Mouse (Mus musculus) heart, embryonic 16.5 days (tissue): ENCODE measurements around the gene Ppm1l. TPM values are rescaled to one million over a fixed set of nuclear protein-coding genes. Genes with fewer than 3 reads are reported as not detected.

Experiments
- ATAC-seq: fragments of 200-750 bp; cut with Nextera tagmentation; replicated peaks from 2 replicates; pipeline ENCODE4 v1.8.0; 2017; ENCODE audit warnings: moderate number of reproducible peaks; ENCODE audit not compliant: insufficient read depth, low FRiP score; ENCODE audit errors: extremely low read depth
- H3K27ac ChIP-seq: fragments of 300-500 bp; sonication (generic); 2 replicates; pipeline ENCODE4 v1.5.1; 2014; ENCODE audit warnings: mild to moderate bottlenecking, low read length, control low read depth, moderate library complexity
- H3K27me3 ChIP-seq: fragments of 300-500 bp; sonication (generic); 2 replicates; pipeline ENCODE4 v1.6.1; 2014; ENCODE audit warnings: low read length, mixed read lengths; ENCODE audit not compliant: control insufficient read depth, insufficient read depth
- H3K36me3 ChIP-seq: fragments of 300-500 bp; sonication (generic); 2 replicates; pipeline ENCODE4 v1.6.1; 2014; ENCODE audit not compliant: control insufficient read depth, insufficient read depth
- H3K4me1 ChIP-seq: fragments of 300-500 bp; sonication (generic); 2 replicates; pipeline ENCODE4 v1.6.1; 2014; ENCODE audit warnings: low read length, mixed read lengths; ENCODE audit not compliant: control insufficient read depth, insufficient read depth
- H3K4me2 ChIP-seq: fragments of 300-500 bp; sonication (generic); 2 replicates; pipeline ENCODE4 v1.6.1; 2014; ENCODE audit warnings: low read depth, mild to moderate bottlenecking, control low read depth, low read length
- H3K4me3 ChIP-seq: fragments of 300-500 bp; sonication (generic); 2 replicates; pipeline ENCODE4 v1.5.1; 2014; ENCODE audit warnings: mild to moderate bottlenecking, control low read depth, low read length
- H3K9ac ChIP-seq: fragments of 300-500 bp; sonication (generic); 2 replicates; pipeline ENCODE4 v1.6.1; 2014; ENCODE audit warnings: low read length, control low read depth
- H3K9me3 ChIP-seq: fragments of 300-500 bp; sonication (generic); replicated peaks from 2 replicates; pipeline ENCODE4 v1.6.1; 2016; ENCODE audit warnings: low read length; ENCODE audit not compliant: control insufficient read depth
- WGBS: fragments of 180-500 bp; shearing (Covaris S2); extraction: QIAGEN DNeasy Blood & Tissue Kit; methylation state at CpG from one replicate; pipeline ENCODE4 v1.1.7; 2014; 5-methylcytosine and 5-hydroxymethylcytosine counted together
- polyA plus RNA-seq: library from polyadenylated mRNA; unstranded; fragments of >200 nt; fragmentation: Nextera tagmentation; extraction: Ambion mirVana; gene quantifications from 2 replicates; pipeline ENCODE4 v1.2.1, GENCODE M21; 2015

The Ppm1l gene
- 8.4 and 9.9 TPM in 2 replicates for polyA plus RNA-seq

- Histone ChIP-seq H3K27ac (peak within 1 kb of the TSS; percentile 90), H3K4me3 (peak within 1 kb of the TSS; percentile 90), H3K36me3 (no peaks in the 10 kb centered on the region), H3K4me2 (peak within 1 kb of the TSS; percentile 95), H3K4me1 (peaks cover 10% of the 10 kb centered on the region; the same call in 1 of the 2 replicates), H3K9me3 (no peaks in the 10 kb centered on the region), H3K27me3 (no peaks in the 10 kb centered on the region), H3K9ac (peak within 1 kb of the TSS; percentile 91)
- peak; percentile 98 for ATAC-seq
- under 1% methylated on average over 74 of the region's 80 CpGs for WGBS
Observed at GRCm38 (mm10) chr3:69316391-69317195, at the start of gene Ppm1l. Ppm1l (plus strand) TSS chr3:69316861.

GRCm38 (mm10) chr3:69271812-69272211 lies 44.8 kb upstream of the Ppm1l start:
- H3K27me3 ChIP-seq, result no peaks in the 10 kb centered on the region
- WGBS, result 28% methylated on average over 7 of the region's 7 CpGs
- H3K4me1 ChIP-seq, result peaks cover 14% of the 10 kb centered on the region
- H3K36me3 ChIP-seq, result no peaks in the 10 kb centered on the region
- H3K9me3 ChIP-seq, result no peaks in the 10 kb centered on the region
- ATAC-seq, result peak; percentile 88
- H3K4me3 ChIP-seq, result no peak overlapping the region
- H3K4me2 ChIP-seq, result no peak overlapping the region
- no peak overlapping the region for H3K9ac ChIP-seq
- H3K27ac ChIP-seq, result 0 out of 2 replicates have a peak overlapping the region, but pooled peaks have one; percentile 48

GRCm38 (mm10) chr3:69274018-69274663 lies 42.5 kb upstream of the Ppm1l start:
- H3K9ac ChIP-seq, result no peak overlapping the region
- no peaks in the 10 kb centered on the region for H3K27me3 ChIP-seq
- peaks cover 14% of the 10 kb centered on the region for H3K4me1 ChIP-seq
- H3K4me2 ChIP-seq, result no peak overlapping the region
- H3K9me3 ChIP-seq, result peaks cover 3% of the 10 kb centered on the region; the same call in 1 of the 2 replicates
- H3K4me3 ChIP-seq, result no peak overlapping the region
- ATAC-seq, result no peak
- no peaks in the 10 kb centered on the region for H3K36me3 ChIP-seq
- no peak overlapping the region for H3K27ac ChIP-seq
- WGBS, result 84% methylated on average over 16 of the region's 16 CpGs

GRCm38 (mm10) chr3:69274664-69275312 lies 41.9 kb upstream of the Ppm1l start:
- no peak overlapping the region for H3K27ac ChIP-seq
- peaks cover 3% of the 10 kb centered on the region; the same call in 1 of the 2 replicates for H3K9me3 ChIP-seq
- H3K4me1 ChIP-seq, result peaks cover 14% of the 10 kb centered on the region
- no peak overlapping the region for H3K4me2 ChIP-seq
- H3K4me3 ChIP-seq, result no peak overlapping the region
- WGBS, result 75% methylated on average over 15 of the region's 15 CpGs
- ATAC-seq, result no peak; the same call in 1 of the 2 replicates
- H3K27me3 ChIP-seq, result no peaks in the 10 kb centered on the region
- H3K9ac ChIP-seq, result no peak overlapping the region
- no peaks in the 10 kb centered on the region for H3K36me3 ChIP-seq

- no peak overlapping the region for H3K27ac ChIP-seq
- 83% methylated on average over 6 of the region's 6 CpGs for WGBS
- H3K9me3 ChIP-seq, result peaks cover 3% of the 10 kb centered on the region; the same call in 1 of the 2 replicates
- no peaks in the 10 kb centered on the region for H3K27me3 ChIP-seq
- no peak overlapping the region for H3K9ac ChIP-seq
- ATAC-seq, result no peak
- H3K4me2 ChIP-seq, result no peak overlapping the region
- H3K4me3 ChIP-seq, result no peak overlapping the region
- no peaks in the 10 kb centered on the region for H3K36me3 ChIP-seq
- H3K4me1 ChIP-seq, result peaks cover 11% of the 10 kb centered on the region; the same call in 1 of the 2 replicates
Observed at GRCm38 (mm10) chr3:69278648-69279047, 38.0 kb upstream of the Ppm1l start.

- no peak for ATAC-seq
- no peaks in the 10 kb centered on the region for H3K27me3 ChIP-seq
- no peak overlapping the region for H3K4me2 ChIP-seq
- no peak overlapping the region for H3K4me3 ChIP-seq
- H3K9ac ChIP-seq, result no peak overlapping the region
- peaks cover 3% of the 10 kb centered on the region; the same call in 1 of the 2 replicates for H3K9me3 ChIP-seq
- H3K4me1 ChIP-seq, result peaks cover 9% of the 10 kb centered on the region; the same call in 1 of the 2 replicates
- no peak overlapping the region for H3K27ac ChIP-seq
- no peaks in the 10 kb centered on the region for H3K36me3 ChIP-seq
- 53% methylated on average over 9 of the region's 9 CpGs for WGBS
Observed at GRCm38 (mm10) chr3:69282406-69282805, 34.3 kb upstream of the Ppm1l start.

- Histone ChIP-seq H3K27me3 (no peaks in the 10 kb centered on the region), H3K9me3 (no peaks in the 10 kb centered on the region), H3K27ac (no peak overlapping the region), H3K4me1 (peaks cover 9% of the 10 kb centered on the region; the same call in 1 of the 2 replicates), H3K36me3 (no peaks in the 10 kb centered on the region), H3K4me3 (no peak overlapping the region), H3K4me2 (no peak overlapping the region), H3K9ac (no peak overlapping the region)
- 60% methylated on average over 7 of the region's 7 CpGs for WGBS
- ATAC-seq, result no peak
Observed at GRCm38 (mm10) chr3:69283085-69283847, 33.4 kb upstream of the Ppm1l start.

- Histone ChIP-seq H3K4me2 (peak overlapping the region; percentile 52), H3K9ac (0 out of 2 replicates have a peak overlapping the region, but pooled peaks have one; percentile 26), H3K4me3 (0 out of 2 replicates have a peak overlapping the region, but pooled peaks have one; percentile 5), H3K4me1 (peaks cover 11% of the 10 kb centered on the region), H3K27me3 (no peaks in the 10 kb centered on the region), H3K27ac (0 out of 2 replicates have a peak overlapping the region, but pooled peaks have one; percentile 19), H3K9me3 (no peaks in the 10 kb centered on the region), H3K36me3 (no peaks in the 10 kb centered on the region)
- ATAC-seq, result no peak
- WGBS, result 50% methylated on average over 14 of the region's 14 CpGs
Observed at GRCm38 (mm10) chr3:69289833-69290232, 26.8 kb upstream of the Ppm1l start.
